Mouse (Mus musculus) left cerebral cortex, adult 2 months (tissue): ENCODE measurements around the gene Fndc3b. TPM values are rescaled to one million over a fixed set of nuclear protein-coding genes. Genes with fewer than 3 reads are reported as not detected.

Source experiments
- DNase-seq, 2 experiments: peaks; one replicate each; pipeline ENCODE4 v3.0.0; 2021 to 2022; ENCODE audit warnings: low spot score in 2 of 2, mixed read lengths in 1 of 2; ENCODE audit errors: extremely low spot score in 1 of 2
- H3K27ac ChIP-seq: fragments of 200-600 bp; 2 replicates; pipeline ENCODE4 v1.8.1; 2022
- H3K4me3 ChIP-seq: fragments of 200-600 bp; 2 replicates; pipeline ENCODE4 v1.8.1; 2022
- CTCF ChIP-seq: fragments of 200-600 bp; IDR thresholded peaks from 2 replicates; pipeline ENCODE4 v1.8.1; 2022; ENCODE audit warnings: antibody characterized with exemption, mild to moderate bottlenecking, moderate library complexity
- intact Hi-C: fragments of 180-260 bp; cut with DNase I; formaldehyde crosslinking; loops from one replicate; pipeline ENCODE4 v1.15.1; 2025
- total RNA-seq, 2 experiments: library from RNA; stranded (reverse); gene quantifications; 2 replicates each; pipeline ENCODE4 v1.2.3; 2021

Fndc3b gene
- total RNA-seq, 2 experiments from 2014 or later, result 25.1 to 27.7 TPM

GRCm38 (mm10) chr3:27610089-27610488 is 101.0 kb downstream of the Fndc3b start:
- no peak overlapping the region for H3K4me3 ChIP-seq
- H3K27ac ChIP-seq, result no peak overlapping the region
- no peak for TF ChIP-seq CTCF
- intact Hi-C loops, result no loop called here
- DNase-seq, result no peak

GRCm38 (mm10) chr3:27607796-27608151 is 103.3 kb downstream of the Fndc3b start:
- Histone ChIP-seq H3K4me3 (no peak overlapping the region), H3K27ac (no peak overlapping the region)
- no peak for TF ChIP-seq CTCF
- DNase-seq, result no peak
- intact Hi-C loops, result no loop called here

- intact Hi-C loops, result no loop called here
- DNase-seq, result peak in 1 of 2 experiments; percentile 48
- no peak overlapping the region for H3K27ac ChIP-seq
- H3K4me3 ChIP-seq, result no peak overlapping the region
- no peak for TF ChIP-seq CTCF
Observed at GRCm38 (mm10) chr3:27607081-27607795, 103.9 kb downstream of the Fndc3b start.

- TF ChIP-seq CTCF, result no peak
- intact Hi-C loops, result no loop called here
- no peak for DNase-seq
- no peak overlapping the region for H3K4me3 ChIP-seq
- no peak overlapping the region for H3K27ac ChIP-seq
Observed at GRCm38 (mm10) chr3:27606626-27607025, 104.5 kb downstream of the Fndc3b start.

- intact Hi-C loops, result no loop called here
- no peak for TF ChIP-seq CTCF
- Histone ChIP-seq H3K4me3 (no peak overlapping the region), H3K27ac (no peak overlapping the region)
- DNase-seq, result no peak
Observed at GRCm38 (mm10) chr3:27605613-27606012, 105.5 kb downstream of the Fndc3b start.

- H3K4me3 ChIP-seq, result no peak overlapping the region
- DNase-seq, result no peak
- intact Hi-C loops, result no loop called here
- no peak overlapping the region for H3K27ac ChIP-seq
- no peak for TF ChIP-seq CTCF
Observed at GRCm38 (mm10) chr3:27605081-27605480, 106.0 kb downstream of the Fndc3b start.

- intact Hi-C loops, result no loop called here
- DNase-seq, result no peak
- Histone ChIP-seq H3K4me3 (no peak overlapping the region), H3K27ac (no peak overlapping the region)
- no peak for TF ChIP-seq CTCF
Observed at GRCm38 (mm10) chr3:27604629-27605028, 106.5 kb downstream of the Fndc3b start.

- TF ChIP-seq CTCF, result no peak
- H3K27ac ChIP-seq, result no peak overlapping the region
- no peak for DNase-seq
- H3K4me3 ChIP-seq, result no peak overlapping the region
- intact Hi-C loops, result no loop called here
Observed at GRCm38 (mm10) chr3:27603905-27604620, 107.0 kb downstream of the Fndc3b start.

- no peak overlapping the region for H3K27ac ChIP-seq
- intact Hi-C loops, result no loop called here
- no peak for TF ChIP-seq CTCF
- H3K4me3 ChIP-seq, result no peak overlapping the region
- DNase-seq, result no peak
Observed at GRCm38 (mm10) chr3:27600645-27601044, 110.5 kb downstream of the Fndc3b start.

GRCm38 (mm10) chr3:27600197-27600596 is 110.9 kb downstream of the Fndc3b start:
- DNase-seq, result no peak
- Histone ChIP-seq H3K4me3 (no peak overlapping the region), H3K27ac (no peak overlapping the region)
- TF ChIP-seq CTCF, result no peak
- intact Hi-C loops, result no loop called here

GRCm38 (mm10) chr3:27598437-27599382 is 112.4 kb downstream of the Fndc3b start:
- no peak for DNase-seq
- no peak overlapping the region for H3K27ac ChIP-seq
- H3K4me3 ChIP-seq, result no peak overlapping the region
- intact Hi-C loops, result no loop called here
- TF ChIP-seq CTCF, result no peak
